Mouse (Mus musculus) liver, adult (tissue): ENCODE data around the gene Iars.

ENCODE experiments used
- GATA4 ChIP-seq: IDR thresholded peaks from 2 replicates; pipeline ENCODE4 v1.6.1; 2014; ENCODE audit warnings: mild to moderate bottlenecking, low read length; ENCODE audit not compliant: insufficient replicate concordance

Gene Iars

GRCm38 (mm10) chr13:49681351-49682232 is at the start of gene Iars:
Gene Iars, plus strand, starts transcription at chr13:49682100.
- TF ChIP-seq GATA4: no peak

- no peak for TF ChIP-seq GATA4
Observed at GRCm38 (mm10) chr13:49639965-49640364, 41.9 kb upstream of the Iars start.

- TF ChIP-seq GATA4: no peak
Observed at GRCm38 (mm10) chr13:49642650-49643049, 39.2 kb upstream of the Iars start.

- TF ChIP-seq GATA4: no peak
Observed at GRCm38 (mm10) chr13:49643669-49644362, 38.1 kb upstream of the Iars start.

- TF ChIP-seq GATA4: no peak
Observed at GRCm38 (mm10) chr13:49644731-49645529, 37.0 kb upstream of the Iars start.

- TF ChIP-seq GATA4: no peak
Observed at GRCm38 (mm10) chr13:49646019-49646418, 35.9 kb upstream of the Iars start.

GRCm38 (mm10) chr13:49651136-49651535 is 30.8 kb upstream of the Iars start:
- no peak for TF ChIP-seq GATA4

GRCm38 (mm10) chr13:49651781-49652351 is 30.0 kb upstream of the Iars start:
- no peak for TF ChIP-seq GATA4

GRCm38 (mm10) chr13:49652481-49653179 is 29.3 kb upstream of the Iars start, which contains the start of the genes Cenpp and Nol8:
Gene Cenpp, minus strand, starts transcription at chr13:49652785.
Gene Nol8, plus strand, starts transcription at chr13:49653078.
- peak; percentile 32; the same call in 1 of the 2 replicates for TF ChIP-seq GATA4

- no peak for TF ChIP-seq GATA4
Observed at GRCm38 (mm10) chr13:49653180-49653541, 28.7 kb upstream of the Iars start.

GRCm38 (mm10) chr13:49677793-49678192 is 4.1 kb upstream of the Iars start:
- TF ChIP-seq GATA4: no peak

- TF ChIP-seq GATA4: no peak
Observed at GRCm38 (mm10) chr13:49682233-49682846, 440 bp downstream of the Iars start.

- TF ChIP-seq GATA4: no peak
Observed at GRCm38 (mm10) chr13:49684266-49684665, 2.4 kb downstream of the Iars start.

- TF ChIP-seq GATA4: no peak
Observed at GRCm38 (mm10) chr13:49691056-49691455, 9.2 kb downstream of the Iars start.

- no peak for TF ChIP-seq GATA4
Observed at GRCm38 (mm10) chr13:49703216-49703779, 21.4 kb downstream of the Iars start.
